Comparison of ENCODE assay signal across 7 mouse cellular contexts in genomic region chr11:121387750-121388553, GRCm38 (mm10). TPM values are rescaled to one million over a fixed set of nuclear protein-coding genes. Genes with fewer than 3 reads are reported as not detected.
A peak's percentile ranks its signal among the peaks of the same experiment; 100 is the strongest.
DNase-seq lines count a peak whose midpoint lies in the region; ATAC-seq and TF ChIP-seq lines count a peak whose summit lies in the region.

Gene Rab40b, minus strand, starts transcription at chr11:121388251.

- peak within 1 kb of the TSS; percentile 68 for H3K9ac ChIP-seq in embryonic facial prominence, embryonic 14.5 days (ENCODE audit: low read depth, low read length)
- H3K9ac ChIP-seq in limb, embryonic 11.5 days (ENCODE audit: low read length) = peak within 1 kb of the TSS; percentile 52; the same call in 1 of the 2 replicates
- peak within 1 kb of the TSS; percentile 52 for H3K9ac ChIP-seq in midbrain, embryonic 14.5 days (replicated peaks; ENCODE audit: low read length)

- no peak for TF ChIP-seq CTCF in bone marrow macrophage, adult 2 months (IDR thresholded peaks at IDR 0.05; ENCODE audit: low read depth, low read length)
- TF ChIP-seq CTCF in kidney, adult 2 months (conservative IDR thresholded peaks at IDR 0.05; ENCODE audit: insufficient read depth, insufficient read length, low read depth, low read length) = no peak

- WGBS in embryonic facial prominence, embryonic 14.5 days = 1% methylated on average over 50 of the region's 61 CpGs
- under 1% methylated on average over 61 of the region's 61 CpGs for WGBS in kidney, adult 2 months
- 1% methylated on average over 61 of the region's 61 CpGs for WGBS in limb, embryonic 11.5 days
- under 1% methylated on average over 61 of the region's 61 CpGs for WGBS in midbrain, embryonic 14.5 days

- H3K9me3 ChIP-seq in embryonic facial prominence, embryonic 14.5 days (ENCODE audit: control insufficient read depth, low read length) = no peaks in the 10 kb centered on the region
- H3K9me3 ChIP-seq in limb, embryonic 11.5 days (ENCODE audit: control insufficient read depth, low read length) = no peaks in the 10 kb centered on the region
- H3K9me3 ChIP-seq in midbrain, embryonic 14.5 days (ENCODE audit: control insufficient read depth, low read length) = no peaks in the 10 kb centered on the region

- H3K27ac ChIP-seq in bone marrow macrophage, adult 2 months (ENCODE audit: insufficient read depth, low read depth, low read length) = no peak within 1 kb of the TSS
- peak within 1 kb of the TSS; percentile 39; the same call in 1 of the 2 replicates for H3K27ac ChIP-seq in embryonic facial prominence, embryonic 14.5 days (replicated peaks; ENCODE audit: low read depth, low read length)
- H3K27ac ChIP-seq in kidney, adult 2 months (ENCODE audit: insufficient read depth, low read depth, low read length) = no peak within 1 kb of the TSS
- no peak within 1 kb of the TSS for H3K27ac ChIP-seq in limb, embryonic 11.5 days (replicated peaks; ENCODE audit: low read depth, low read length)
- peak within 1 kb of the TSS; percentile 49 for H3K27ac ChIP-seq in midbrain, embryonic 14.5 days (replicated peaks; ENCODE audit: low read depth, low read length)

- H3K4me1 ChIP-seq in bone marrow macrophage, adult 2 months (ENCODE audit: control insufficient read depth, insufficient read depth, low read length) = no peaks in the 10 kb centered on the region
- H3K4me1 ChIP-seq in embryonic facial prominence, embryonic 14.5 days (ENCODE audit: control insufficient read depth, insufficient read depth, low read length) = peaks cover 6% of the 10 kb centered on the region; the same call in 1 of the 2 replicates
- 0 out of 2 replicates have a peak, but pooled peaks cover 3% of the 10 kb centered on the region for H3K4me1 ChIP-seq in kidney, adult 2 months (ENCODE audit: control insufficient read depth, insufficient read depth, low read length)
- H3K4me1 ChIP-seq in limb, embryonic 11.5 days (ENCODE audit: control insufficient read depth, insufficient read depth, low read length) = 0 out of 2 replicates have a peak, but pooled peaks cover 5% of the 10 kb centered on the region
- H3K4me1 ChIP-seq in midbrain, embryonic 14.5 days (ENCODE audit: control insufficient read depth, insufficient read depth, low read length) = no peaks in the 10 kb centered on the region

- H3K27me3 ChIP-seq in embryonic facial prominence, embryonic 14.5 days (replicated peaks; ENCODE audit: control insufficient read depth, insufficient read depth, low read length) = no peaks in the 10 kb centered on the region
- no peaks in the 10 kb centered on the region for H3K27me3 ChIP-seq in kidney, adult 2 months (replicated peaks; ENCODE audit: control insufficient read depth, insufficient read depth, low read length)
- peaks cover 7% of the 10 kb centered on the region for H3K27me3 ChIP-seq in limb, embryonic 11.5 days (ENCODE audit: control insufficient read depth, insufficient read depth, low read length)
- H3K27me3 ChIP-seq in midbrain, embryonic 14.5 days (ENCODE audit: control insufficient read depth, insufficient read depth, low read length) = 0 out of 2 replicates have a peak, but pooled peaks cover 6% of the 10 kb centered on the region

- no peak for TF ChIP-seq POLR2A in bone marrow macrophage, adult 2 months (IDR thresholded peaks at IDR 0.05; ENCODE audit: borderline replicate concordance, low read depth, low read length)
- no peak for TF ChIP-seq POLR2A in kidney, adult 2 months (IDR thresholded peaks at IDR 0.05; ENCODE audit: low read depth, low read length)

- H3K4me2 ChIP-seq in embryonic facial prominence, embryonic 14.5 days (ENCODE audit: low read depth, low read length) = peak within 1 kb of the TSS; percentile 68
- peak within 1 kb of the TSS; percentile 94 for H3K4me2 ChIP-seq in limb, embryonic 11.5 days (ENCODE audit: low read depth, severe bottlenecking)
- H3K4me2 ChIP-seq in midbrain, embryonic 14.5 days (ENCODE audit: low read length) = peak within 1 kb of the TSS; percentile 75

- DNase-seq in embryonic facial prominence, embryonic 14.5 days (ENCODE audit: low spot score) = peak; percentile 100
- DNase-seq in heart, adult 18-20 months = peak; percentile 90 to 95
- DNase-seq in kidney, adult 2 months = peak; percentile 97
- peak; percentile 95 for DNase-seq in limb, embryonic 11.5 days (ENCODE audit: low spot score)
- peak; percentile 97 for DNase-seq in midbrain, embryonic 14.5 days
- peak; percentile 46 to 82 for DNase-seq in spleen, postnatal 10 days (ENCODE audit: low spot score in 2 of 2)

- peak within 1 kb of the TSS; percentile 55 for H3K4me3 ChIP-seq in bone marrow macrophage, adult 2 months (ENCODE audit: insufficient read depth, low read length)
- H3K4me3 ChIP-seq in embryonic facial prominence, embryonic 14.5 days (ENCODE audit: low read depth, low read length) = peak within 1 kb of the TSS; percentile 74
- peak within 1 kb of the TSS; percentile 69 for H3K4me3 ChIP-seq in kidney, adult 2 months (ENCODE audit: insufficient read depth, low read depth, low read length)
- peak within 1 kb of the TSS; percentile 65 for H3K4me3 ChIP-seq in limb, embryonic 11.5 days (ENCODE audit: low read depth, low read length)
- H3K4me3 ChIP-seq in midbrain, embryonic 14.5 days (replicated peaks; ENCODE audit: low read depth, low read length) = peak within 1 kb of the TSS; percentile 66

- H3K36me3 ChIP-seq in embryonic facial prominence, embryonic 14.5 days (ENCODE audit: control insufficient read depth, insufficient read depth, low read length) = no peaks in the 10 kb centered on the region
- H3K36me3 ChIP-seq in kidney, adult 2 months (ENCODE audit: control insufficient read depth, insufficient read depth, low read length) = no peaks in the 10 kb centered on the region
- no peaks in the 10 kb centered on the region for H3K36me3 ChIP-seq in limb, embryonic 11.5 days (ENCODE audit: control insufficient read depth, insufficient read depth, low read length)
- no peaks in the 10 kb centered on the region for H3K36me3 ChIP-seq in midbrain, embryonic 14.5 days (ENCODE audit: control insufficient read depth, insufficient read depth, low read length)

- peak; percentile 100 for ATAC-seq in embryonic facial prominence, embryonic 14.5 days (ENCODE audit: low read depth)
- peak; percentile 99 for ATAC-seq in limb, embryonic 11.5 days (ENCODE audit: insufficient number of reproducible peaks, low FRiP score, low TSS enrichment, low read depth)
- peak; percentile 99 for ATAC-seq in midbrain, embryonic 14.5 days (ENCODE audit: low FRiP score, low TSS enrichment)

RNA-seq across cellular contexts. Expression of gene Rab40b, which starts in this region (rescaled TPM):
- not detected in 2 replicates for polyA plus RNA-seq in bone marrow macrophage, adult 2 months (2012; ENCODE audit: insufficient read depth, insufficient read length, missing spikeins)
- 34.7 and 43.7 TPM in 2 replicates for polyA plus RNA-seq in embryonic facial prominence, embryonic 14.5 days (2014; fragmentation: Nextera tagmentation; extraction: Ambion mirVana)
- total RNA-seq in heart, adult 18-20 months (2021) = 1 to 10 TPM; 2.0 to 2.1 TPM
- 1.8 and 2.5 TPM in 2 replicates for polyA plus RNA-seq in kidney, adult 2 months (2012; rRNA removed)
- polyA plus RNA-seq in limb, embryonic 11.5 days (2014; fragmentation: Nextera tagmentation; extraction: Ambion mirVana) = 2.5 and 3.3 TPM in 2 replicates
- 9.2 and 10.8 TPM in 2 replicates for polyA plus RNA-seq in midbrain, embryonic 14.5 days (2014; fragmentation: Nextera tagmentation; extraction: Ambion mirVana)

Comparison
In these comparisons a context has a peak if more than half of its experiments do, and no peak if none do; other contexts are left out.
1. H3K27ac ChIP-seq: peak in embryonic facial prominence, embryonic 14.5 days (single experiment) and midbrain, embryonic 14.5 days (single experiment); none in bone marrow macrophage, adult 2 months (single experiment), kidney, adult 2 months (single experiment) and limb, embryonic 11.5 days (single experiment).
2. Peak in every context shown above with its lines, with median percentiles within 50 percentile points of each other: H3K4me3 ChIP-seq, ATAC-seq, DNase-seq, H3K4me2 ChIP-seq and H3K9ac ChIP-seq.